Mouse (Mus musculus): ENCODE results near the gene Mapk11.

GRCm38 (mm10) chr15:89140048-89140658, 9.3 kb downstream of the Mapk11 start:
- TF ChIP-seq POLR2A (IDR thresholded peaks at IDR 0.05; ENCODE audit: insufficient read depth, low read length) (no peak), EP300 (IDR thresholded peaks at IDR 0.05; ENCODE audit: insufficient read depth, low read depth, low read length) (no peak), CTCF (IDR thresholded peaks at IDR 0.05; ENCODE audit: low read depth, low read length) (no peak)

Measured in ES-Bruce4 (cell line).